Mouse (Mus musculus) midbrain, embryonic 10.5 days (tissue): ENCODE results near the gene Epha3. TPM values are rescaled to one million over a fixed set of nuclear protein-coding genes. Genes with fewer than 3 reads are reported as not detected.

ENCODE experiments used
- DNase-seq: peaks from one replicate; pipeline ENCODE4 v3.0.0-alpha.2; 2017; ENCODE audit warnings: low spot score
- H3K27ac ChIP-seq: fragments of 300-500 bp; sonication (generic); replicated peaks from 2 replicates; pipeline ENCODE4 v1.5.1; 2016; ENCODE audit warnings: mild to moderate bottlenecking
- H3K27me3 ChIP-seq: fragments of 300-500 bp; sonication (generic); 2 replicates; pipeline ENCODE4 v1.6.1; 2016; ENCODE audit warnings: low read depth, mild to moderate bottlenecking; ENCODE audit not compliant: poor library complexity, severe bottlenecking
- H3K36me3 ChIP-seq: fragments of 300-500 bp; sonication (generic); 2 replicates; pipeline ENCODE4 v1.6.1; 2016; ENCODE audit warnings: mild to moderate bottlenecking, moderate library complexity
- H3K4me1 ChIP-seq: fragments of 300-500 bp; sonication (generic); 2 replicates; pipeline ENCODE4 v1.6.1; 2016
- H3K4me3 ChIP-seq: fragments of 300-500 bp; sonication (generic); 2 replicates; pipeline ENCODE4 v1.5.1; 2016; ENCODE audit warnings: mild to moderate bottlenecking, moderate library complexity
- H3K9me3 ChIP-seq: fragments of 300-500 bp; sonication (generic); replicated peaks from 2 replicates; pipeline ENCODE4 v1.6.1; 2016; ENCODE audit warnings: mild to moderate bottlenecking
- WGBS: fragments of 180-500 bp; shearing (Covaris S2); methylation state at CpG from one replicate; pipeline ENCODE4 v1.1.7; 2016; 5-methylcytosine and 5-hydroxymethylcytosine counted together
- polyA plus RNA-seq: library from polyadenylated mRNA; unstranded; fragments of >200 nt; fragmentation: Nextera tagmentation; extraction: Ambion mirVana; gene quantifications from 2 replicates; pipeline ENCODE4 v1.2.1, GENCODE M21; 2016

Epha3 gene
- 26.7 and 34.6 TPM in 2 replicates for polyA plus RNA-seq

- peak; percentile 88 for DNase-seq
- WGBS: under 1% methylated on average over 28 of the region's 28 CpGs
Observed at GRCm38 (mm10) chr16:63863913-63864330, at the start of gene Epha3. Gene Epha3 (minus strand): TSS chr16:63864175.

GRCm38 (mm10) chr16:63903425-63903824 lies 39.5 kb upstream of the Epha3 start:
- Histone ChIP-seq H3K4me1 (no peaks in the 10 kb centered on the region), H3K27ac (no peak overlapping the region), H3K27me3 (no peaks in the 10 kb centered on the region), H3K36me3 (no peaks in the 10 kb centered on the region), H3K9me3 (no peaks in the 10 kb centered on the region), H3K4me3 (no peak overlapping the region)
- 83% methylated on average over 13 of the region's 13 CpGs for WGBS
- no peak for DNase-seq

More at GRCm38 (mm10) chr16:63863913-63864330, at the start of gene Epha3:
- Histone ChIP-seq H3K4me3 (peak within 1 kb of the TSS; percentile 69), H3K27me3 (peaks cover 84% of the 10 kb centered on the region), H3K36me3 (no peaks in the 10 kb centered on the region), H3K27ac (peak within 1 kb of the TSS; percentile 70), H3K4me1 (peaks cover 17% of the 10 kb centered on the region), H3K9me3 (no peaks in the 10 kb centered on the region)

DNA sequence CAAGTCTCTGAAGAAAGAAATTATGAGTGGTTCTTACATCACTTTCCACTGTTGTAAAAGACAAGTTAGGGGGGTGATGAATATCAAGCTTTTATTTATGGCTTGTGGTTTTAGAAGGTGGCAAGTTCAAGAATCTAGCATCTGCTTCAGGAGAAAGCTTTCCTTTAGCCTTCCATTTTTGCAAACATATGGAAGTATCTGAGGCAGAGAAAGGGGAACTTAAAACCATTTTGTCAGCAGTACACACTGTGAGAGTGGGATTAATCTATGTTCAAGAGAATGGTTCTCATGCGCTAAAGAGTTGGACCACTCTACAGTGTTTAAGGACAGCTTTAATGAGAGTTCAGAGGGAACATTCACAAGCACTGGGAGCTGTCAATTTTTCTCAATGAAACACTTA lies 17.2 kb upstream of the Epha3 start:
- no peak for DNase-seq
- H3K4me3 ChIP-seq: no peak overlapping the region

GRCm38 (mm10) chr16:63872313-63872712 lies 8.3 kb upstream of the Epha3 start:
- Histone ChIP-seq H3K27me3 (peaks cover 46% of the 10 kb centered on the region), H3K4me3 (no peak overlapping the region), H3K27ac (no peak overlapping the region), H3K9me3 (no peaks in the 10 kb centered on the region), H3K36me3 (no peaks in the 10 kb centered on the region), H3K4me1 (peaks cover 17% of the 10 kb centered on the region)
- peak; percentile 36 for DNase-seq
- WGBS: 16% methylated on average over 7 of the region's 7 CpGs

More for the DNA sequence above, 17.2 kb upstream of the Epha3 start:
- H3K27ac ChIP-seq: no peak overlapping the region
- H3K27me3 ChIP-seq: 0 out of 2 replicates have a peak, but pooled peaks cover 3% of the 10 kb centered on the region
- H3K36me3 ChIP-seq: no peaks in the 10 kb centered on the region
- H3K4me1 ChIP-seq: peaks cover 12% of the 10 kb centered on the region
- WGBS: 96% methylated on average over 1 of the region's 1 CpGs
- H3K9me3 ChIP-seq: no peaks in the 10 kb centered on the region

GRCm38 (mm10) chr16:63864463-63864976 lies 545 bp upstream of the Epha3 start:
- H3K27me3 ChIP-seq: peaks cover 86% of the 10 kb centered on the region
- no peak for DNase-seq
- H3K9me3 ChIP-seq: no peaks in the 10 kb centered on the region
- H3K36me3 ChIP-seq: no peaks in the 10 kb centered on the region
- 37% methylated on average over 7 of the region's 7 CpGs for WGBS
- peak overlapping the region; percentile 69 for H3K4me3 ChIP-seq
- H3K27ac ChIP-seq: peak overlapping the region; percentile 70; the same call in 1 of the 2 replicates
- peaks cover 20% of the 10 kb centered on the region for H3K4me1 ChIP-seq

DNA sequence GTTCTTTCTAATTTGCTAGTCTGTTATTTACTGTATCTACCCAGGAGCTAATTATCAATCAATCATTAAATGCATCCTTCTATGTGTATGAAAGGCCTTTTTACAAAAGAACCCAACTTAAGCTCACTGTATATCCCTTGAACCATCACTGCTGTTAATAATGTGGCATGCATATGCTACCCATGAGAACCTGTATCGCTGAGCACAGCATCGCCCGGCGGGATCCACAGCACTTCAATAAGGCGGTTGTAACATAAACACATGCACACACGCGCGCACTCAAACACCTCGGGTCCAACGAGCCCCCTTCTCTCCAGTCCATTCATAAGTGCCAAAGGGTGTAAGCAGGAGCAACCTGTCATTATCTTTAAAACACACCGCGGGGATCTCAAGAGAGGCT lies 794 bp downstream of the Epha3 start:
- H3K27ac ChIP-seq: 0 out of 2 replicates have a peak overlapping the region, but pooled peaks have one; percentile 70
- H3K36me3 ChIP-seq: no peaks in the 10 kb centered on the region
- under 1% methylated on average over 12 of the region's 12 CpGs for WGBS
- H3K4me1 ChIP-seq: peaks cover 18% of the 10 kb centered on the region
- H3K27me3 ChIP-seq: peaks cover 84% of the 10 kb centered on the region
- H3K4me3 ChIP-seq: peak overlapping the region; percentile 69
- peak; percentile 34 for DNase-seq
- no peaks in the 10 kb centered on the region for H3K9me3 ChIP-seq

- 1% methylated on average over 11 of the region's 11 CpGs for WGBS
- DNase-seq: no peak
- peaks cover 52% of the 10 kb centered on the region for H3K27me3 ChIP-seq
- peak overlapping the region; percentile 70 for H3K4me3 ChIP-seq
- H3K27ac ChIP-seq: peak overlapping the region; percentile 88
- H3K4me1 ChIP-seq: peaks cover 19% of the 10 kb centered on the region
- no peaks in the 10 kb centered on the region for H3K36me3 ChIP-seq
- no peaks in the 10 kb centered on the region for H3K9me3 ChIP-seq
Observed at GRCm38 (mm10) chr16:63857561-63857960, 6.4 kb downstream of the Epha3 start.

GRCm38 (mm10) chr16:63856658-63857552 lies 7.1 kb downstream of the Epha3 start:
- peak overlapping the region; percentile 88 for H3K27ac ChIP-seq
- peak; percentile 84 for DNase-seq
- peaks cover 19% of the 10 kb centered on the region for H3K4me1 ChIP-seq
- no peaks in the 10 kb centered on the region for H3K9me3 ChIP-seq
- peaks cover 46% of the 10 kb centered on the region for H3K27me3 ChIP-seq
- no peaks in the 10 kb centered on the region for H3K36me3 ChIP-seq
- 2% methylated on average over 33 of the region's 33 CpGs for WGBS
- peak overlapping the region; percentile 70 for H3K4me3 ChIP-seq

DNA sequence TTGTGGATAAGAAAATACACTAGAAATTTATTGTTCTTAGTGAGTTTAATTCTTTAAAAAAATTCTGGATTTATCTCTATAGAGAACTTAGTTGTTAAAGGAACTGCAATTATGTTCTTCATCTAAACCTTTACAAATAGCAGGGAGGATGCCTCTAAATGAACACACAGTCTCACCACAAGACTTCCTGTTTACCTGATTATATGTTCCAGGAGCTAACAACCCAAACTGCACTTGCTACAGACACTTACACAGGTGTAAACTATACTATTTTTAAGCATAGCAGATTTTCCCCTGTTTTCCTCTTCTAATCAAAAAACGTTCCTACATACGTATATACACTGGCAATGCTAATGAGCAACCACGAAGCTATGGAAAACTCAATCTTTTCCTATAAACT lies 13.7 kb downstream of the Epha3 start:
- H3K27me3 ChIP-seq: no peaks in the 10 kb centered on the region
- H3K4me3 ChIP-seq: no peak overlapping the region
- H3K4me1 ChIP-seq: no peaks in the 10 kb centered on the region
- no peaks in the 10 kb centered on the region for H3K36me3 ChIP-seq
- no peak overlapping the region for H3K27ac ChIP-seq
- WGBS: 91% methylated on average over 3 of the region's 3 CpGs
- H3K9me3 ChIP-seq: no peaks in the 10 kb centered on the region
- DNase-seq: no peak

DNA sequence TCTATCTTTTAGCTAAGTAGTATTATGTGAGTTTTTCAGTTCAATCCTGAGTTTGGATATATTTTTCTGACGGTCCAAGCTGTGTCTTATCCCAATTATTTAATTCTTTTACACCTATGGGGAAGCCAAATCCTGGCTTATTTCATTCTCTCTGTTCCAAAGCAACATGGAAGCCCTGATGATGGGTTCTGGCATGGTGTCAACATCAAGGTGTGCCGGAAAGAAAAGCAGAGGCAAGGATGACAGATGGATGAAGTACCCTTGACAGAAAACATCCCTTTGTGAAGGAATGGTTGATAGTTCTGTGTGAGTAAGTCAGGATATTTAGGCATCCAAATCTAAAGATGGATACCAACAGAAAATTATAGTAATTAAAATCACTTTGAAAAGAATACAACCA lies 21.1 kb downstream of the Epha3 start:
- H3K27ac ChIP-seq: no peak overlapping the region
- H3K4me3 ChIP-seq: no peak overlapping the region
- 89% methylated on average over 2 of the region's 2 CpGs for WGBS
- DNase-seq: no peak
- H3K4me1 ChIP-seq: no peaks in the 10 kb centered on the region
- no peaks in the 10 kb centered on the region for H3K27me3 ChIP-seq
- H3K36me3 ChIP-seq: no peaks in the 10 kb centered on the region
- H3K9me3 ChIP-seq: no peaks in the 10 kb centered on the region

- DNase-seq: no peak
- no peaks in the 10 kb centered on the region for H3K36me3 ChIP-seq
- H3K27ac ChIP-seq: no peak overlapping the region
- no peaks in the 10 kb centered on the region for H3K4me1 ChIP-seq
- H3K27me3 ChIP-seq: 0 out of 2 replicates have a peak, but pooled peaks cover 4% of the 10 kb centered on the region
- no peak overlapping the region for H3K4me3 ChIP-seq
- no peaks in the 10 kb centered on the region for H3K9me3 ChIP-seq
Observed at GRCm38 (mm10) chr16:63837466-63837865, 26.5 kb downstream of the Epha3 start.

GRCm38 (mm10) chr16:63821164-63821563 lies 42.8 kb downstream of the Epha3 start:
- no peaks in the 10 kb centered on the region for H3K9me3 ChIP-seq
- no peaks in the 10 kb centered on the region for H3K27me3 ChIP-seq
- peaks cover 31% of the 10 kb centered on the region for H3K4me1 ChIP-seq
- no peak for DNase-seq
- no peak overlapping the region; the same call in 1 of the 2 replicates for H3K27ac ChIP-seq
- H3K4me3 ChIP-seq: no peak overlapping the region
- WGBS: 49% methylated on average over 2 of the region's 2 CpGs
- H3K36me3 ChIP-seq: no peaks in the 10 kb centered on the region

DNA sequence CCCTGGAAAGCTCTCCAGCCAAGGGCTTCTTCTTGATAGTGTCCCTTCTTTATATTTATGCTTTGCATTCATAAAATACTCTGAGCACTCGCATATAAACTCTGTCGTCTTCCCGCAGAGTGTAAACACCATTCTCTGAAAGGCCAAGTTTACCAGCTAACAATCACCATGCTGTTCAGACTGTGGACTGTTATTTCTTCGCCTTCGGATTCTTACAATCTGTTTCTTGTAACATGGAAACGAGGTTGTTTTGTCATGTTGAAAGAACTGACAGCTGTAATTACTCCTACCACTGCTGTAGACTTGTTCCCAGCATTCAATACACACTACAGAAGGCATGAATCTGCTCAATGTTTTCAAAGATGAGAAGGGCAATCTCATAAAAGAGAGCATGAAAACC lies 46.4 kb downstream of the Epha3 start:
- Histone ChIP-seq H3K4me1 (peaks cover 31% of the 10 kb centered on the region), H3K36me3 (no peaks in the 10 kb centered on the region), H3K27me3 (no peaks in the 10 kb centered on the region), H3K27ac (peak overlapping the region; percentile 52; the same call in 1 of the 2 replicates), H3K9me3 (no peaks in the 10 kb centered on the region), H3K4me3 (no peak overlapping the region)
- 66% methylated on average over 6 of the region's 6 CpGs for WGBS
- no peak for DNase-seq
